Mouse (Mus musculus): ENCODE results near the gene Klhl2. TPM values are rescaled to one million over a fixed set of nuclear protein-coding genes. Genes with fewer than 3 reads are reported as not detected.

Klhl2 gene
- polyA plus RNA-seq, 1 experiment from 2014 or later: 33.8 TPM

DNA sequence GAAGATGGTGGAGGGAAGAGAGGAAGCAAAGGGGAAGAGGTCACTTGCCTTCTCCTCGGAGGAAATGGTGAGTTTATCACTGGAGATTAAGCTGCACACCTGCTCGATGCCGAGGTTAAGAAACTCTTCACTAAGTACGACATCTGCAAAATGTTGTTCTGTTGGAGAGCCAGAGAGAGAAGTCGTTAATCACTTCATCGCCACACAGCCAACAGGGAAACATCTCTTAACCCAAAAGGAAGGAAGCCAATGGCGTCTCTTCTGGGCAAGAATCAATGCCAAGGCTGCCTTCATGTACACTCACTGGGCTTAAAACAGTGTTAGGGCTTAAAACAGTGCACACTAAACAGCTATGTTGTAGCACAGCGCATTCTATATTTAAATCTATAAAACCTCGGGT, 85.7 kb downstream of the Klhl2 start:
- no peak overlapping the region for H3K9ac ChIP-seq
- no peaks in the 10 kb centered on the region for H3K27me3 ChIP-seq (ENCODE audit: control insufficient read depth, insufficient read depth, low read length)
- DNase-seq (ENCODE audit: low spot score): no peak
- ATAC-seq (ENCODE audit: low FRiP score): no peak
- H3K4me2 ChIP-seq (replicated peaks): no peak overlapping the region
- no peak overlapping the region for H3K4me3 ChIP-seq (replicated peaks; ENCODE audit: low read length)
- WGBS: 85% methylated on average over 9 of the region's 9 CpGs
- no peak overlapping the region for H3K27ac ChIP-seq
- no peaks in the 10 kb centered on the region for H3K9me3 ChIP-seq (ENCODE audit: control insufficient read depth, low read length)
- H3K36me3 ChIP-seq (replicated peaks; ENCODE audit: control insufficient read depth, insufficient read depth): peaks cover 6% of the 10 kb centered on the region
- H3K4me1 ChIP-seq (replicated peaks; ENCODE audit: control insufficient read depth, insufficient read depth, low read length): no peaks in the 10 kb centered on the region

DNA sequence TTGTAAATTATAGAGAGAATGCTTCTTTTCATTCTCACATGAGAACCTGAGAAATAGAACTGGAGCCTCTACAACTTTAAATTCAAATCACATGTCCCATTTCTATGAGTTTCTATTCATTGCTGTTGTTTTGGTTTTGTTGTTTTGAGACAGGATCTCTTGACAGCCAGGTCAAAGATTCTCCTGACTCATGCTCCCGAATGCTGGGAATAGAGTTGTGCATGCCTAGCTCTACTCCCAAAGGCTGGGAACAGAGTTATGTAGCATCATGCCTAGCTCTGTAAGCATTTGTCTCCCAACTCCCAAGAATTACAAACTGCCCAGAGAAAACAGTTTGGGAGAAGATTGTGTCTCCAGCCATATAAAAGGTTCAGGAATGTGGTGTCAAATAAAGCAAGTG, 87.1 kb downstream of the Klhl2 start:
- no peak for ATAC-seq (ENCODE audit: low FRiP score)
- H3K27ac ChIP-seq: no peak overlapping the region
- no peak for DNase-seq (ENCODE audit: low spot score)
- no peaks in the 10 kb centered on the region for H3K4me1 ChIP-seq (replicated peaks; ENCODE audit: control insufficient read depth, insufficient read depth, low read length)
- H3K9me3 ChIP-seq (ENCODE audit: control insufficient read depth, low read length): no peaks in the 10 kb centered on the region
- no peak overlapping the region for H3K4me3 ChIP-seq (replicated peaks; ENCODE audit: low read length)
- H3K9ac ChIP-seq: no peak overlapping the region
- no peak overlapping the region for H3K4me2 ChIP-seq (replicated peaks)
- WGBS: 77% methylated on average over 1 of the region's 1 CpGs
- H3K36me3 ChIP-seq (replicated peaks; ENCODE audit: control insufficient read depth, insufficient read depth): peaks cover 14% of the 10 kb centered on the region
- no peaks in the 10 kb centered on the region for H3K27me3 ChIP-seq (ENCODE audit: control insufficient read depth, insufficient read depth, low read length)

DNA sequence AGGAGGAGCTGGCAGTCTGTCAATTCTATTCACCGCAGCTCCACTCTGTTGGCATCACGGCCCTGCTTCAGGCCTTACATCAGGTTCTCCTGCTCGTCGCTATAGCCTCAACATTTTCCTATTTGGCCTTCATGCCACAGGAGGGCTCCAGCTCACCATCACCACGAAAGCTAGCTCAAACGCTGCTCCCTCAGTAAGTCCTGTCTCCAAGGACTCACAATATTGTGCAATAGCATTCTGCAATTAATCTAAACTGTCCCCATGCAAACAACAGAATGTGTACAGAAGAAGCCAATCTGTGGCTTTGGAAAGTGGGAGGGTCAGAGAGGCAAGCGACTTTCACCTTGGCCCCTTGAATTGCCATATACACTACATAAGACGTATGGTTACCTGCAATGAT, 88.4 kb downstream of the Klhl2 start:
- Histone ChIP-seq H3K9me3 (ENCODE audit: control insufficient read depth, low read length) (no peaks in the 10 kb centered on the region), H3K36me3 (replicated peaks; ENCODE audit: control insufficient read depth, insufficient read depth) (peaks cover 21% of the 10 kb centered on the region), H3K27ac (no peak overlapping the region), H3K27me3 (ENCODE audit: control insufficient read depth, insufficient read depth, low read length) (no peaks in the 10 kb centered on the region), H3K9ac (no peak overlapping the region), H3K4me2 (replicated peaks) (no peak overlapping the region), H3K4me3 (replicated peaks; ENCODE audit: low read length) (no peak overlapping the region), H3K4me1 (replicated peaks; ENCODE audit: control insufficient read depth, insufficient read depth, low read length) (no peaks in the 10 kb centered on the region)
- peak; percentile 55 for DNase-seq (ENCODE audit: low spot score)
- peak; percentile 59; the same call in 1 of the 2 replicates for ATAC-seq (ENCODE audit: low FRiP score)
- WGBS: 57% methylated on average over 8 of the region's 8 CpGs

DNA sequence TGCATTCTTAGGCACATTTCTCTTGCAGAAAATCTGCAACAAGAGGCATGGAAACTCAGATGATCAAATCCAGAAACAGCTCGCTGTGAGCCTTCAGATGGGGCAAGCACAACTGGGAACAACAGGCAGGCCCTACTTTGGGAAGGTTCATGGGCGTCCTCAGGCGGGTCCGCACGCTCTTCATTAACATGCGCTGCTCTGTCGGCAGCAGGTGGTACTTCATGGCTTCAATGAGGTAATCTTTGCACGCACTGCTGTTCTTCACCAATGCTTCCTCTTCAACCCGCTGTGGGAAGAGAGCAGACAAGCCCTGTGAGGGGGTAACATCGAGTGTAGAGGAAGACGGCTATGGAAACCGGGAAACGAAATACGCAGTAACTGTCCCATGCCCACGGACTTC, 91.9 kb downstream of the Klhl2 start:
- Histone ChIP-seq H3K4me1 (replicated peaks; ENCODE audit: control insufficient read depth, insufficient read depth, low read length) (no peaks in the 10 kb centered on the region), H3K27ac (no peak overlapping the region), H3K36me3 (replicated peaks; ENCODE audit: control insufficient read depth, insufficient read depth) (peaks cover 45% of the 10 kb centered on the region), H3K4me3 (replicated peaks; ENCODE audit: low read length) (no peak overlapping the region), H3K9me3 (ENCODE audit: control insufficient read depth, low read length) (no peaks in the 10 kb centered on the region), H3K9ac (no peak overlapping the region), H3K27me3 (ENCODE audit: control insufficient read depth, insufficient read depth, low read length) (no peaks in the 10 kb centered on the region), H3K4me2 (replicated peaks) (no peak overlapping the region)
- no peak for DNase-seq (ENCODE audit: low spot score)
- WGBS: 89% methylated on average over 15 of the region's 15 CpGs
- no peak for ATAC-seq (ENCODE audit: low FRiP score)

DNA sequence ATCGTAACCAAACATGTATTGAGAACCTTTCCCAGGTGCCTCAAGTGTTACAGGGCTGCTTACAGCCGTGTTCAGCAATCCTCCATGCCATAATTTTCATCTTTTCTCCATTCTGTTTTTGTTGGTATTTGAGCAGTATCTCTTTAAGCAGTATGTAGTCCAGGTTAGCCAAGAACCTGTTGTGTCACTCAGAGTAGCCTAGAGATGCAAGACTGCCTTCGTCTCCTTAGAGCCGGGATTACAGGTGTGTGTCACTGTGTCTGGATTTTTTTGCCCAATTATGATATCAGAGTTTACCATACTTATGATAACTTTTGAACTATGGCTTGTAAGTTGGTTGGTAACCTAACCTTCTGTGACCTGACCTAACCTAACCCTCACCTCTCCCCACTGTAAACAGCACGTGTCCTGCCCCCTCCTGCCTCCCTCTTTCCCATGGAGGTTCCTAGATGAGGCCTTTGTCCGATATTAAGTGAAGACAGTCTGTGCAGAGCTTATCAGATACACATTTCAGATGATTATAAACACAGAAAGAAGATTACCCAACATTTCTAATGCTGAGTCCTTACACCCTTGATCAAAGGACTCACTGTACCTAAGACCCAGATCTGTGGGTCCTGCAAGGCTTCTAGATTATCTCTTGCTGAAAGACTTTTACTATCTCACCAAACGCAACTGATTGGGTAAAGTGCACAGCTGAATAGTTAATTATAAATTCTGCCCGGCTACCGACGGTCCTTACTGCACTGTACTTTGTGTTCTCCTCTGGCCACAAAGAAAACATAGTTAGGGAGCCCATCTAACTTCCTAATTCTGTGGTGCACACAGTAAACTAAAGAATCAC, 103.4 kb downstream of the Klhl2 start:
- no peaks in the 10 kb centered on the region for H3K4me1 ChIP-seq (replicated peaks; ENCODE audit: control insufficient read depth, insufficient read depth, low read length)
- DNase-seq (ENCODE audit: low spot score) (no peak), ATAC-seq (ENCODE audit: low FRiP score) (no peak)
- H3K4me2 ChIP-seq (replicated peaks): no peak overlapping the region
- no peaks in the 10 kb centered on the region for H3K27me3 ChIP-seq (ENCODE audit: control insufficient read depth, insufficient read depth, low read length)
- no peak overlapping the region for H3K4me3 ChIP-seq (replicated peaks; ENCODE audit: low read length)
- no peaks in the 10 kb centered on the region for H3K9me3 ChIP-seq (ENCODE audit: control insufficient read depth, low read length)
- 93% methylated on average over 10 of the region's 10 CpGs for WGBS
- H3K9ac ChIP-seq: no peak overlapping the region
- H3K36me3 ChIP-seq (replicated peaks; ENCODE audit: control insufficient read depth, insufficient read depth): peaks cover 34% of the 10 kb centered on the region
- no peak overlapping the region for H3K27ac ChIP-seq

DNA sequence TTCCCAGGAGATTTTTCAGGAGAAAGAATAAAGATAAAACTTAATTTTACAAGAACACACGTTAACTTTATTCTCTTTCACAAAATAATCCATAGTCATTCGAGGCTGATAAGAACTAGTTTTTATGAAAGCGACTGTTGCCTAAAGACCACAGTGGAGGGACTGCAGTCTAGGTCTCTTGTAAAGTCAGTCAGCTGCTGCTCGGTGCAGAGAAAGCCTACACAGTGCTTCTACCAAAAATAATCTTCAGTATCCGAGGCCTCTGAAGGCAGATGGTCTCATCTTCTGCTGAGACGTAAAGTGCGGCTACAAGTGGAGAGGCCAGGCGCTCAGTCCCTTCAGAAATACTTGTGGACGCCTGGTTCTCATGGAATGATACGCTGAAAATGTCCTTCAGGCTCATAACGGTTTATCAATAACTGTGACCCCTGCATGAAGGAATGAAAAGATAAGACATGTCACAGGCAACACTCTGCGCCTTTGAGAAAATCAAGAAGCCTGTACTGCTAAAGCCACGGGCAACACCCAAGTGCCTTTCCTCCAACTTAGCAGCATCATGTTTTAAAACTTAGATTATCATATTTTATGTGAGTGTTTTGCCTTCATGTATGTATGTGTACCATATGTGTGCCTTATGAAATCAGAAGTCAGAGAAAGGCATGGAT, 109.1 kb downstream of the Klhl2 start:
- no peak overlapping the region for H3K27ac ChIP-seq
- no peaks in the 10 kb centered on the region for H3K9me3 ChIP-seq (ENCODE audit: control insufficient read depth, low read length)
- no peaks in the 10 kb centered on the region for H3K27me3 ChIP-seq (ENCODE audit: control insufficient read depth, insufficient read depth, low read length)
- H3K36me3 ChIP-seq (replicated peaks; ENCODE audit: control insufficient read depth, insufficient read depth): peaks cover 11% of the 10 kb centered on the region; the same call in 1 of the 2 replicates
- no peaks in the 10 kb centered on the region for H3K4me1 ChIP-seq (replicated peaks; ENCODE audit: control insufficient read depth, insufficient read depth, low read length)
- DNase-seq (ENCODE audit: low spot score) (no peak), ATAC-seq (ENCODE audit: low FRiP score) (no peak)
- no peak overlapping the region for H3K9ac ChIP-seq
- WGBS: 94% methylated on average over 13 of the region's 13 CpGs
- no peak overlapping the region for H3K4me3 ChIP-seq (replicated peaks; ENCODE audit: low read length)
- no peak overlapping the region for H3K4me2 ChIP-seq (replicated peaks)

DNA sequence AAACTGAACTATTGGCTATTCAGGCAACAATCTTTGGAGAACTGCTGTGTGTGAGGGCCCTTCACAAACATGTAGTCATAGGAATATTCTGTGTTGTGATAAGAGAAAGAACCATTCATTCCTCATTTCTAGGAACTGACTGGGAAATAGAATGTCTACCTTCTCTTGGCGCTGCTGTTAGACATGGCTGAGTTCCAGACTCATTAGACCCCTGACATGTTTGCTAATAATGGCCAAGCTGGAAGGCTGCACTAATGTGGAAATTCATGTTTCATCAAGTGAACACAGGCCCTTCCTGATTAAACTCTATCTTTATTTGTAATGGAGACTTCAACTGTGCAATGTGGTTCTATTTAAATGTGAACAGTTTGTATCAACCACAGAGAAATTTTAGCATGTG, 110.9 kb downstream of the Klhl2 start:
- Histone ChIP-seq H3K9me3 (ENCODE audit: control insufficient read depth, low read length) (no peaks in the 10 kb centered on the region), H3K4me2 (replicated peaks) (no peak overlapping the region), H3K36me3 (replicated peaks; ENCODE audit: control insufficient read depth, insufficient read depth) (peaks cover 11% of the 10 kb centered on the region; the same call in 1 of the 2 replicates), H3K27me3 (ENCODE audit: control insufficient read depth, insufficient read depth, low read length) (no peaks in the 10 kb centered on the region), H3K4me3 (replicated peaks; ENCODE audit: low read length) (no peak overlapping the region), H3K9ac (no peak overlapping the region), H3K27ac (no peak overlapping the region), H3K4me1 (replicated peaks; ENCODE audit: control insufficient read depth, insufficient read depth, low read length) (no peaks in the 10 kb centered on the region)
- 42% methylated on average over 1 of the region's 1 CpGs for WGBS
- ATAC-seq (ENCODE audit: low FRiP score): no peak
- no peak for DNase-seq (ENCODE audit: low spot score)

DNA sequence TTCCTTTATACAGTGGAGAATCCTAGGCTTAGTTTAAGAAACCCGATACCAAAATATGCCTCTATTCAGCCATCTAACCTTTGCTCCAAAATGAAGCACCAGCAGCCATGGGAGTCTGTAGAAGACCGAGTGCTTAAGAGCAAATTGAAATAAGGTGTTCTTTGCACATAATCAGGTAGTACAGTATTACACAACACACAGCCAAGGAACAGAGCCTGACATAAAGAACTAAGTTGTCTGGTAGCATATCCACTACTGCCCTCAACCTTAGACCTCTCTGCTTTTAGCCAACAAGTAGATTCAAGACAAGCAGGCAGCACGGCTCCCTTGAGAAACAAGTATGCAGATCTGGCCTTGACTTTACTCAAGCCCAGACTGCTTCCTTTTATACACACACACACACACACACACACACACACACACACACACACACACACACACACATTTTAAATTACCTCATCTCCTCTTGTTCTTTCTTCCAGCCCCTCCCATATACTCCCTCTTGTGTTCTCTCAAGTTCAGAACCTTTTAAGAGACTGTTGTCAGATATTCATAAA, 113.0 kb downstream of the Klhl2 start:
- DNase-seq (ENCODE audit: low spot score): no peak
- no peaks in the 10 kb centered on the region for H3K27me3 ChIP-seq (ENCODE audit: control insufficient read depth, insufficient read depth, low read length)
- ATAC-seq (ENCODE audit: low FRiP score): no peak
- no peak overlapping the region for H3K4me2 ChIP-seq (replicated peaks)
- no peak overlapping the region for H3K4me3 ChIP-seq (replicated peaks; ENCODE audit: low read length)
- no peaks in the 10 kb centered on the region for H3K9me3 ChIP-seq (ENCODE audit: control insufficient read depth, low read length)
- H3K36me3 ChIP-seq (replicated peaks; ENCODE audit: control insufficient read depth, insufficient read depth): peaks cover 5% of the 10 kb centered on the region; the same call in 1 of the 2 replicates
- peaks cover 2% of the 10 kb centered on the region for H3K4me1 ChIP-seq (replicated peaks; ENCODE audit: control insufficient read depth, insufficient read depth, low read length)
- H3K9ac ChIP-seq: no peak overlapping the region
- WGBS: 84% methylated on average over 3 of the region's 3 CpGs
- H3K27ac ChIP-seq: no peak overlapping the region

DNA sequence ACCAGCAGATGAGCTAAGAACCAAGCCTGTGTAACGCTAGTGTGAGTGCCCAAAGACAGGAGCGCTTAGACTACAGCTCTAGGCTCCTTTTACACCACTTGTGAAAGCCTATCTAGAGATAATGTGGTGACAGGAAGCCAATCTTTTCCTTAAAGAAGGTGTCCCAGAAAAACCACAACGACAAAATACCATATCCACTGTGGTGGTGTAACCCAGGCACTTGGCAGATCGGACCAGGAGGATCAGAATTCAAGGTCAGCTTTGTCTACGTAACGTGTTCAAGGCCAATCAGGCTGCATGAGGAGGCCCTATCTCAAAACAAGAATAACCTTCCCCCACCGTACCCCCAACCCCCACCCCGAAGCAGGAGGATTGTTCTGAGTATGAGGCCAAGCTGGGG, 114.7 kb downstream of the Klhl2 start:
- no peak overlapping the region for H3K4me3 ChIP-seq (replicated peaks; ENCODE audit: low read length)
- no peaks in the 10 kb centered on the region for H3K9me3 ChIP-seq (ENCODE audit: control insufficient read depth, low read length)
- peaks cover 11% of the 10 kb centered on the region for H3K4me1 ChIP-seq (replicated peaks; ENCODE audit: control insufficient read depth, insufficient read depth, low read length)
- no peak for ATAC-seq (ENCODE audit: low FRiP score)
- no peaks in the 10 kb centered on the region for H3K27me3 ChIP-seq (ENCODE audit: control insufficient read depth, insufficient read depth, low read length)
- DNase-seq (ENCODE audit: low spot score): no peak
- WGBS: 92% methylated on average over 8 of the region's 8 CpGs
- no peak overlapping the region for H3K4me2 ChIP-seq (replicated peaks)
- H3K36me3 ChIP-seq (replicated peaks; ENCODE audit: control insufficient read depth, insufficient read depth): peaks cover 6% of the 10 kb centered on the region
- H3K9ac ChIP-seq: no peak overlapping the region
- H3K27ac ChIP-seq: 0 out of 2 replicates have a peak overlapping the region, but pooled peaks have one; percentile 22

All from hindbrain, embryonic 14.5 days (tissue).